Mouse (Mus musculus): Measurements from ENCODE around the gene Samd10.

DNA sequence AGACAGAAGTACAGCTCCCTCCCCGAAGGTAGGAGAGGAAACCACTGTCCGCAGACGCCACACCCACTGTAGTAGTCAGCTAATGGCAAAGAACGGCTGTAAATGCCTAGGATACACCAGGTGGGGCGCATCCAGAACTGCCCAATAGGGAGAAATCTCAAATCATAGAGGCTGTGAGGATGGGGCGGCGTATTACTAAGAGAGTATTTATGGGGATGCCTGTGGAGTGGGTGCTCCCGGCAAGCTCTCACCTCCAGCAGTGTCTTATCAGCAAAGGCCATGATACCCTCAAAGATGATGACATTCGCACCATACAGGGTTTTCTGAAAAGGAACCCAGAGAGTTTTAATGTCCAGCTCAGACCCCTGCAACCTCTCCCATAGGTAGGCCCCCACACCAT lies 25.1 kb downstream of the Samd10 start:
- TF ChIP-seq GATA1 (IDR thresholded peaks at IDR 0.05; ENCODE audit: borderline replicate concordance, low read length) (no peak), FLI1 (IDR thresholded peaks at IDR 0.05; ENCODE audit: low read length) (no peak)

All from megakaryocyte, embryonic 14.5 days (primary cell).